In the genomic region with DNA sequence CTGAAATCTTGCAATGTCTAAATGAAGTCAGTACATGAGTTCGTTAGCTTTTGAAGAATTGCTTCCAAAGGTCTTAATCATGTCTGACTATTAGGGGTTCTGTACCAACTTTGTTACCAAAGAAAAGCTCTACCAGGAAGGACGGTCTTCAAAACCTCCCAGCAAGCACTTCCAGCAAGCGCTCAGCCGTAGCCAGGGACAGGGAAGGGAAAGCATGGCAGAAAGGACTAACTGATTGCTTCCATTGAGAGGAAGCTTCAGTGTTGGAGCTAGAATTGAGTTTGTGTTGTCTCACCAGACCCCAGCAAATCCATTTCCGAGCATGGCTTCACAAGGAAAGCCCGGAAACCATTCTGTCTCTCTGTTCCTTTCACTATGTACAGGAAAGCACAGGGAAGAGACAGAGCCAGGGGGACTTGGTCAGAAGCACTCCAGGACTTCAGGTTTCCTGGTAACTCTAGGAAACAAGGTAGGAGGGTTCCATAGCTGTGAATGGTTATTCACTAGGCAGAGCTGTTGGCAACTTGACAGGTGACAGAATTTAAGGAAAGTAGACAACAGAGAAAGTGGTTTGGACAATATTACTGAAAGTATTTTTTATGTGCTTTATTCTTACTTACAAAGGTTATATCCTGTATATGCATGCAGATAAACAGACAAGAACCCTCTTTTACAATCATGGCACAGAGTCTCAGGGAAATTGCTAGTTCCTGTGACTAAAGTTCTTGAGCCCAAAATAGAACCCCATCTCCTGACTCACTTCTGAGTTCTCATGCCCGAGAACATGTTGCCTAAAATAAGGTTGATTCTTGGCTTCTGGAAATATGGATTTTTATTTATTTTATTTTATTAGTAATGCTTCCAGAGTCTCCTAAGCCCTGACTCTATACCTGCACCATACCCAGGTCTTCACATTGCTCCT, we compare ENCODE assay signal across 16 mouse cellular contexts.
DNase-seq lines count a peak whose midpoint lies in the region; ATAC-seq and TF ChIP-seq lines count a peak whose summit lies in the region.
"Had no signal": no experiment of that assay in that cellular context is flagged by ENCODE, and none has a peak within 500 bp of the region (broad histone marks: within the 10 kb centered on the region; RNA-seq: fewer than 3 reads in every experiment).

No protein-coding gene starts in this region.

- H3K4me3 ChIP-seq in hindbrain, postnatal 0 days (ENCODE audit: low read length): no peak overlapping the region
- H3K4me3 ChIP-seq in hindbrain, embryonic 13.5 days: no peak overlapping the region
- H3K4me3 ChIP-seq in midbrain, embryonic 15.5 days: no peak overlapping the region
- H3K4me3 ChIP-seq: erythroblast, embryonic 14.5 days; heart, embryonic 13.5 days; limb, embryonic 13.5 days had no signal

- no peak overlapping the region for H3K4me2 ChIP-seq in hindbrain, postnatal 0 days (ENCODE audit: low read depth, low read length)
- no peak overlapping the region for H3K4me2 ChIP-seq in hindbrain, embryonic 13.5 days
- H3K4me2 ChIP-seq in midbrain, embryonic 15.5 days: no peak overlapping the region
- H3K4me2 ChIP-seq: heart, embryonic 13.5 days; limb, embryonic 13.5 days had no signal

- no peaks in the 10 kb centered on the region for H3K36me3 ChIP-seq in hindbrain, postnatal 0 days (ENCODE audit: insufficient read depth, low read length)
- no peaks in the 10 kb centered on the region for H3K36me3 ChIP-seq in hindbrain, embryonic 13.5 days
- no peaks in the 10 kb centered on the region for H3K36me3 ChIP-seq in midbrain, embryonic 15.5 days (replicated peaks)
- H3K36me3 ChIP-seq: heart, embryonic 13.5 days; limb, embryonic 13.5 days had no signal

- DNase-seq in cerebellum, postnatal 14 days: peak; percentile 3 to 5
- no peak for DNase-seq in cerebellum, adult 18-20 months
- peak; percentile 4 for DNase-seq in hindbrain, postnatal 0 days (ENCODE audit: low spot score)
- DNase-seq in 3T3-L1 (ENCODE audit: low read depth, low spot score): peak; percentile 11
- no peak for DNase-seq in adrenal gland, postnatal 4 days (ENCODE audit: low spot score in 2 of 2)
- no peak for DNase-seq in kidney, postnatal 10 days
- DNase-seq: adrenal gland, adult 8-10 months; heart, postnatal 36 days; thymus, postnatal 14 days had no signal

- H3K27ac ChIP-seq in hindbrain, postnatal 0 days: no peak overlapping the region; the same call in 1 of the 2 replicates
- no peak overlapping the region; the same call in 1 of the 2 replicates for H3K27ac ChIP-seq in hindbrain, embryonic 13.5 days
- H3K27ac ChIP-seq in midbrain, embryonic 15.5 days: 0 out of 2 replicates have a peak overlapping the region, but pooled peaks have one; percentile 15
- H3K27ac ChIP-seq: heart, embryonic 13.5 days; limb, embryonic 13.5 days; liver, embryonic 14.5 days had no signal

- TF ChIP-seq CTCF in hindbrain, postnatal 0 days (IDR thresholded peaks at IDR 0.05; ENCODE audit: low read depth): no peak

- no peaks in the 10 kb centered on the region for H3K9me3 ChIP-seq in hindbrain, postnatal 0 days (ENCODE audit: low read length)
- H3K9me3 ChIP-seq in hindbrain, embryonic 13.5 days: no peaks in the 10 kb centered on the region
- H3K9me3 ChIP-seq in midbrain, embryonic 15.5 days: no peaks in the 10 kb centered on the region
- H3K9me3 ChIP-seq: heart, embryonic 13.5 days; limb, embryonic 13.5 days had no signal

- ATAC-seq in hindbrain, postnatal 0 days: 0 out of 2 replicates have a peak, but pooled peaks have one; percentile 3
- no peak for ATAC-seq in hindbrain, embryonic 13.5 days (ENCODE audit: low FRiP score)
- ATAC-seq in midbrain, embryonic 15.5 days (replicated peaks): no peak; the same call in 1 of the 2 replicates
- ATAC-seq: intestine, postnatal 0 days had no signal

- H3K27me3 ChIP-seq in hindbrain, postnatal 0 days (ENCODE audit: insufficient read depth, low read length): no peaks in the 10 kb centered on the region
- 0 out of 2 replicates have a peak, but pooled peaks cover 9% of the 10 kb centered on the region for H3K27me3 ChIP-seq in hindbrain, embryonic 13.5 days
- H3K27me3 ChIP-seq in midbrain, embryonic 15.5 days (replicated peaks): peaks cover 8% of the 10 kb centered on the region

- 74% methylated on average over 7 of the region's 7 CpGs for WGBS in hindbrain, postnatal 0 days
- 82% methylated on average over 7 of the region's 7 CpGs for WGBS in hindbrain, embryonic 13.5 days
- WGBS in midbrain, embryonic 15.5 days: 72% methylated on average over 7 of the region's 7 CpGs

- H3K4me1 ChIP-seq in hindbrain, postnatal 0 days (ENCODE audit: insufficient read depth, low read length): no peaks in the 10 kb centered on the region
- H3K4me1 ChIP-seq in hindbrain, embryonic 13.5 days (replicated peaks): peaks cover 11% of the 10 kb centered on the region
- peaks cover 14% of the 10 kb centered on the region; the same call in 1 of the 2 replicates for H3K4me1 ChIP-seq in midbrain, embryonic 15.5 days
- H3K4me1 ChIP-seq: heart, embryonic 13.5 days; limb, embryonic 13.5 days had no signal

- H3K9ac ChIP-seq in hindbrain, postnatal 0 days (replicated peaks; ENCODE audit: low read length): no peak overlapping the region
- H3K9ac ChIP-seq in hindbrain, embryonic 13.5 days: no peak overlapping the region
- H3K9ac ChIP-seq in midbrain, embryonic 15.5 days: peak overlapping the region; percentile 31; the same call in 1 of the 2 replicates
- H3K9ac ChIP-seq: heart, embryonic 13.5 days; limb, embryonic 13.5 days; liver, embryonic 14.5 days had no signal

Comparison
In these comparisons a context has a peak if more than half of its experiments do, and no peak if none do; other contexts are left out.
1. DNase-seq: peak in cerebellum, postnatal 14 days (2 of 2), hindbrain, postnatal 0 days (single experiment) and 3T3-L1 (single experiment); none in cerebellum, adult 18-20 months (0 of 2), adrenal gland, postnatal 4 days (0 of 2) and kidney, postnatal 10 days (single experiment).